Comparison of ENCODE assay signal across 8 mouse cellular contexts in genomic region chr12:102705906-102706640, GRCm38 (mm10). TPM values are rescaled to one million over a fixed set of nuclear protein-coding genes. Genes with fewer than 3 reads are reported as not detected.
DNase-seq lines count a peak whose midpoint lies in the region; ATAC-seq and TF ChIP-seq lines count a peak whose summit lies in the region.

No protein-coding gene starts in this region.

- no peaks in the 10 kb centered on the region for H3K36me3 ChIP-seq in heart, embryonic 11.5 days (ENCODE audit: control insufficient read depth, insufficient read depth, low read length)
- H3K36me3 ChIP-seq in heart, embryonic 10.5 days: no peaks in the 10 kb centered on the region
- no peaks in the 10 kb centered on the region for H3K36me3 ChIP-seq in ES-E14 (ENCODE audit: control insufficient read depth, insufficient read depth, low read length, poor library complexity, severe bottlenecking)
- no peaks in the 10 kb centered on the region for H3K36me3 ChIP-seq in hindbrain, embryonic 11.5 days (ENCODE audit: control insufficient read depth, insufficient read depth, low read length)
- H3K36me3 ChIP-seq in midbrain, embryonic 11.5 days (ENCODE audit: control insufficient read depth, insufficient read depth, low read length): no peaks in the 10 kb centered on the region

- peaks cover 20% of the 10 kb centered on the region for H3K4me1 ChIP-seq in heart, embryonic 11.5 days (ENCODE audit: control insufficient read depth, insufficient read depth, low read length)
- H3K4me1 ChIP-seq in heart, embryonic 10.5 days: peaks cover 39% of the 10 kb centered on the region
- peaks cover 3 to 40% of the 10 kb centered on the region in 2 experiments; a peak in 3 of 4 replicates for H3K4me1 ChIP-seq in ES-E14 (ENCODE audit: control insufficient read depth in 2 of 2, insufficient read depth in 2 of 2, low read length in 2 of 2, poor library complexity in 1 of 2)
- peaks cover 9% of the 10 kb centered on the region for H3K4me1 ChIP-seq in hindbrain, embryonic 11.5 days (replicated peaks; ENCODE audit: control insufficient read depth, insufficient read depth, low read length)
- H3K4me1 ChIP-seq in midbrain, embryonic 11.5 days (ENCODE audit: control insufficient read depth, insufficient read depth, low read length): peaks cover 33% of the 10 kb centered on the region

- ATAC-seq in heart, embryonic 11.5 days (replicated peaks; ENCODE audit: insufficient number of reproducible peaks, low FRiP score, low TSS enrichment): no peak
- ATAC-seq in hindbrain, embryonic 11.5 days (ENCODE audit: low FRiP score): no peak
- no peak for ATAC-seq in midbrain, embryonic 11.5 days (ENCODE audit: low FRiP score)

- DNase-seq in heart, embryonic 10.5 days (ENCODE audit: low spot score): no peak
- no peak for DNase-seq in ES-E14 (ENCODE audit: low read depth, low spot score)
- DNase-seq in hindbrain, embryonic 11.5 days (ENCODE audit: low spot score): no peak
- DNase-seq in midbrain, embryonic 11.5 days (ENCODE audit: low spot score, missing footprints): peak; percentile 83
- no peak for DNase-seq in gastrocnemius, adult 18-20 months (ENCODE audit: low spot score)
- DNase-seq in thymus, postnatal 25 days: no peak
- DNase-seq in left cerebral cortex, adult 11 months (ENCODE audit: low spot score): no peak

- H3K4me2 ChIP-seq in heart, embryonic 11.5 days: peak overlapping the region; percentile 96
- H3K4me2 ChIP-seq in hindbrain, embryonic 11.5 days (replicated peaks; ENCODE audit: low read depth, low read length): peak overlapping the region; percentile 84
- H3K4me2 ChIP-seq in midbrain, embryonic 11.5 days: peak overlapping the region; percentile 94

- peaks cover 14% of the 10 kb centered on the region for H3K27me3 ChIP-seq in heart, embryonic 11.5 days (ENCODE audit: control insufficient read depth, insufficient read depth, low read length)
- H3K27me3 ChIP-seq in heart, embryonic 10.5 days (ENCODE audit: insufficient read depth, poor library complexity, severe bottlenecking): peaks cover 17% of the 10 kb centered on the region; the same call in 1 of the 2 replicates
- no peaks in the 10 kb centered on the region for H3K27me3 ChIP-seq in hindbrain, embryonic 11.5 days (ENCODE audit: control insufficient read depth, insufficient read depth, low read length)
- no peaks in the 10 kb centered on the region; the same call in 1 of the 2 replicates for H3K27me3 ChIP-seq in midbrain, embryonic 11.5 days (ENCODE audit: control insufficient read depth, insufficient read depth, low read length)

- H3K9me3 ChIP-seq in heart, embryonic 11.5 days (replicated peaks; ENCODE audit: control insufficient read depth, low read length): no peaks in the 10 kb centered on the region
- H3K9me3 ChIP-seq in heart, embryonic 10.5 days: no peaks in the 10 kb centered on the region
- no peaks in the 10 kb centered on the region for H3K9me3 ChIP-seq in ES-E14 (ENCODE audit: control insufficient read depth, insufficient read depth, low read depth, low read length)
- H3K9me3 ChIP-seq in hindbrain, embryonic 11.5 days (ENCODE audit: control insufficient read depth, low read length): no peaks in the 10 kb centered on the region
- no peaks in the 10 kb centered on the region for H3K9me3 ChIP-seq in midbrain, embryonic 11.5 days (ENCODE audit: control insufficient read depth, low read length)

- WGBS in heart, embryonic 11.5 days (ENCODE audit: insufficient replicate concordance): 58% methylated on average over 6 of the region's 6 CpGs
- WGBS in heart, embryonic 10.5 days: 64% methylated on average over 6 of the region's 6 CpGs
- WGBS in hindbrain, embryonic 11.5 days: 82% methylated on average over 6 of the region's 6 CpGs
- WGBS in midbrain, embryonic 11.5 days: 79% methylated on average over 6 of the region's 6 CpGs

- peak overlapping the region; percentile 85; the same call in 1 of the 2 replicates for H3K4me3 ChIP-seq in heart, embryonic 11.5 days (ENCODE audit: low read depth, low read length)
- no peak overlapping the region for H3K4me3 ChIP-seq in heart, embryonic 10.5 days
- peak overlapping the region; percentile 73 to 92; a peak in 2 of 4 replicates for H3K4me3 ChIP-seq in ES-E14 (ENCODE audit: insufficient read depth in 1 of 2, low read depth in 1 of 2, low read length in 2 of 2, poor library complexity in 1 of 2, severe bottlenecking in 1 of 2)
- peak overlapping the region; percentile 77; the same call in 1 of the 2 replicates for H3K4me3 ChIP-seq in hindbrain, embryonic 11.5 days (ENCODE audit: low read depth, low read length)
- no peak overlapping the region; the same call in 1 of the 2 replicates for H3K4me3 ChIP-seq in midbrain, embryonic 11.5 days (ENCODE audit: low read depth, low read length)

- no peak overlapping the region for H3K9ac ChIP-seq in heart, embryonic 11.5 days (ENCODE audit: low read depth, low read length)
- H3K9ac ChIP-seq in ES-E14 (ENCODE audit: insufficient read depth, low read depth, low read length, poor library complexity, severe bottlenecking): peak overlapping the region; percentile 49; the same call in 1 of the 2 replicates
- peak overlapping the region; percentile 80; the same call in 1 of the 2 replicates for H3K9ac ChIP-seq in hindbrain, embryonic 11.5 days (ENCODE audit: low read depth, low read length)
- peak overlapping the region; percentile 78 for H3K9ac ChIP-seq in midbrain, embryonic 11.5 days (ENCODE audit: low read length)

- in situ Hi-C loops in ES-E14 (cut with MboI; ENCODE audit: low sequenced_read_pairs in 2 of 2, unreplicated experiment in 2 of 2): no loop called here

- no peak overlapping the region for H3K27ac ChIP-seq in heart, embryonic 11.5 days (ENCODE audit: low read depth, low read length)
- no peak overlapping the region for H3K27ac ChIP-seq in heart, embryonic 10.5 days
- H3K27ac ChIP-seq in ES-E14 (ENCODE audit: insufficient read depth, low read depth, low read length, poor library complexity, severe bottlenecking): peak overlapping the region; percentile 83
- peak overlapping the region; percentile 3; the same call in 1 of the 2 replicates for H3K27ac ChIP-seq in hindbrain, embryonic 11.5 days (ENCODE audit: low read depth, low read length)
- H3K27ac ChIP-seq in midbrain, embryonic 11.5 days (ENCODE audit: low read depth, low read length): no peak overlapping the region

TF ChIP-seq in ES-E14, 5 proteins besides CTCF, POLR2A, EP300 and RAD21:
- no peak for TF ChIP-seq CHD2 (IDR thresholded peaks at IDR 0.05; ENCODE audit: low read depth, low read length)
- TF ChIP-seq ZC3H11A (IDR thresholded peaks at IDR 0.05; ENCODE audit: borderline replicate concordance, low read depth, low read length): no peak
- no peak for TF ChIP-seq HCFC1 (IDR thresholded peaks at IDR 0.05; ENCODE audit: borderline replicate concordance, insufficient read depth, low read length)
- TF ChIP-seq MAFK (IDR thresholded peaks at IDR 0.05; ENCODE audit: insufficient read depth, low read depth, low read length): no peak
- TF ChIP-seq ZNF384 (IDR thresholded peaks at IDR 0.05; ENCODE audit: low read depth, low read length): no peak

RNA-seq across cellular contexts. Expression of gene Itpk1, which starts 1.3 kb away (rescaled TPM):
- 3.2 and 3.5 TPM in 2 replicates for polyA plus RNA-seq in heart, embryonic 11.5 days (2014; fragmentation: Nextera tagmentation; extraction: Ambion mirVana)
- polyA plus RNA-seq in heart, embryonic 10.5 days (2016; fragmentation: Nextera tagmentation; extraction: Ambion mirVana): 3.5 and 4.8 TPM in 2 replicates
- 33.1 and 40.6 TPM in 2 replicates for total RNA-seq in ES-E14 (2012; rRNA removed)
- 14.1 and 16.8 TPM in 2 replicates for polyA plus RNA-seq in hindbrain, embryonic 11.5 days (2014; fragmentation: Nextera tagmentation; extraction: Ambion mirVana)
- 11.6 and 14.2 TPM in 2 replicates for polyA plus RNA-seq in midbrain, embryonic 11.5 days (2014; fragmentation: Nextera tagmentation; extraction: Ambion mirVana)
- 1 to 10 TPM; 6.5 to 7.4 TPM for total RNA-seq in gastrocnemius, adult 18-20 months (2021)

RNA-seq across cellular contexts. Expression of gene Moap1, which starts 37.4 kb away (rescaled TPM):
- polyA plus RNA-seq in heart, embryonic 11.5 days (2014; fragmentation: Nextera tagmentation; extraction: Ambion mirVana): 21.1 and 23.7 TPM in 2 replicates
- polyA plus RNA-seq in heart, embryonic 10.5 days (2016; fragmentation: Nextera tagmentation; extraction: Ambion mirVana): 24.0 and 24.8 TPM in 2 replicates
- total RNA-seq in ES-E14 (2012; rRNA removed): 4.0 and 8.8 TPM in 2 replicates
- 35.7 and 42.9 TPM in 2 replicates for polyA plus RNA-seq in hindbrain, embryonic 11.5 days (2014; fragmentation: Nextera tagmentation; extraction: Ambion mirVana)
- polyA plus RNA-seq in midbrain, embryonic 11.5 days (2014; fragmentation: Nextera tagmentation; extraction: Ambion mirVana): 40.8 and 41.4 TPM in 2 replicates
- total RNA-seq in gastrocnemius, adult 18-20 months (2021): 1 to 10 TPM; 4.2 to 4.5 TPM

RNA-seq across cellular contexts. Expression of gene Tmem251, which starts 37.5 kb away (rescaled TPM):
- polyA plus RNA-seq in heart, embryonic 11.5 days (2014; fragmentation: Nextera tagmentation; extraction: Ambion mirVana): 7.4 and 7.9 TPM in 2 replicates
- polyA plus RNA-seq in heart, embryonic 10.5 days (2016; fragmentation: Nextera tagmentation; extraction: Ambion mirVana): 8.6 and 9.5 TPM in 2 replicates
- total RNA-seq in ES-E14 (2012; rRNA removed): 2.9 and 4.0 TPM in 2 replicates
- 10.8 and 11.3 TPM in 2 replicates for polyA plus RNA-seq in hindbrain, embryonic 11.5 days (2014; fragmentation: Nextera tagmentation; extraction: Ambion mirVana)
- 12.2 and 12.3 TPM in 2 replicates for polyA plus RNA-seq in midbrain, embryonic 11.5 days (2014; fragmentation: Nextera tagmentation; extraction: Ambion mirVana)
- 1 to 10 TPM; 1.9 to 5.1 TPM for total RNA-seq in gastrocnemius, adult 18-20 months (2021)

RNA-seq across cellular contexts. Expression of gene Gm28051, which starts 51.5 kb away (rescaled TPM):
- polyA plus RNA-seq in heart, embryonic 11.5 days (2014; fragmentation: Nextera tagmentation; extraction: Ambion mirVana): not detected in 2 replicates
- not detected in 2 replicates for polyA plus RNA-seq in heart, embryonic 10.5 days (2016; fragmentation: Nextera tagmentation; extraction: Ambion mirVana)
- not detected in 2 replicates for total RNA-seq in ES-E14 (2012; rRNA removed)
- not detected in 2 replicates for polyA plus RNA-seq in hindbrain, embryonic 11.5 days (2014; fragmentation: Nextera tagmentation; extraction: Ambion mirVana)
- not detected in 2 replicates for polyA plus RNA-seq in midbrain, embryonic 11.5 days (2014; fragmentation: Nextera tagmentation; extraction: Ambion mirVana)
- not detected for total RNA-seq in gastrocnemius, adult 18-20 months (2021)

RNA-seq across cellular contexts. Expression of gene Gon7, which starts 51.5 kb away (rescaled TPM):
- polyA plus RNA-seq in heart, embryonic 11.5 days (2014; fragmentation: Nextera tagmentation; extraction: Ambion mirVana): 25.2 and 26.4 TPM in 2 replicates
- 32.5 and 36.3 TPM in 2 replicates for polyA plus RNA-seq in heart, embryonic 10.5 days (2016; fragmentation: Nextera tagmentation; extraction: Ambion mirVana)
- total RNA-seq in ES-E14 (2012; rRNA removed): 31.8 and 34.2 TPM in 2 replicates
- polyA plus RNA-seq in hindbrain, embryonic 11.5 days (2014; fragmentation: Nextera tagmentation; extraction: Ambion mirVana): 47.2 and 56.2 TPM in 2 replicates
- polyA plus RNA-seq in midbrain, embryonic 11.5 days (2014; fragmentation: Nextera tagmentation; extraction: Ambion mirVana): 47.7 and 52.6 TPM in 2 replicates
- 1 to 10 TPM; 8.2 to 9.7 TPM for total RNA-seq in gastrocnemius, adult 18-20 months (2021)

Comparison
In these comparisons a context has a peak if more than half of its experiments do, and no peak if none do; other contexts are left out.
1. H3K4me3 ChIP-seq: peak in heart, embryonic 11.5 days (single experiment), ES-E14 (2 of 2) and hindbrain, embryonic 11.5 days (single experiment); none in heart, embryonic 10.5 days (single experiment) and midbrain, embryonic 11.5 days (single experiment).
2. H3K27ac ChIP-seq: peak in ES-E14 (single experiment) and hindbrain, embryonic 11.5 days (single experiment); none in heart, embryonic 11.5 days (single experiment), heart, embryonic 10.5 days (single experiment) and midbrain, embryonic 11.5 days (single experiment).
3. Peak in every context shown above with its lines, with median percentiles within 50 percentile points of each other: H3K4me2 ChIP-seq.